Mouse (Mus musculus) kidney, embryonic 14.5 days (tissue): ENCODE results near the gene Dhrs7b. TPM values are rescaled to one million over a fixed set of nuclear protein-coding genes. Genes with fewer than 3 reads are reported as not detected.
A peak's percentile ranks its signal among the peaks of the same experiment; 100 is the strongest.
"Not testable (repeated sequence)": the region's sequence is repeated elsewhere in the genome, so short reads cannot be mapped to it uniquely, and the experiment has no call there.

ENCODE experiments used
- ATAC-seq: fragments of 200-750 bp; cut with Nextera tagmentation; 2 replicates; pipeline ENCODE4 v1.8.0; 2017; ENCODE audit warnings: moderate number of reproducible peaks, mild to moderate bottlenecking, moderate TSS enrichment, moderate library complexity; ENCODE audit not compliant: low FRiP score, low TSS enrichment
- H3K27ac ChIP-seq: fragments of 300-500 bp; sonication (generic); 2 replicates; pipeline ENCODE4 v1.5.1; 2014; ENCODE audit warnings: low read depth, mild to moderate bottlenecking, low read length, moderate library complexity, mixed read lengths
- H3K27me3 ChIP-seq: fragments of 300-500 bp; sonication (generic); 2 replicates; pipeline ENCODE4 v1.6.1; 2014; ENCODE audit warnings: mild to moderate bottlenecking, low read length; ENCODE audit not compliant: control insufficient read depth, insufficient read depth
- H3K36me3 ChIP-seq: fragments of 300-500 bp; sonication (generic); 2 replicates; pipeline ENCODE4 v1.6.1; 2014; ENCODE audit warnings: low read length, mixed read lengths; ENCODE audit not compliant: control insufficient read depth, insufficient read depth
- H3K4me1 ChIP-seq: fragments of 300-500 bp; sonication (generic); 2 replicates; pipeline ENCODE4 v1.6.1; 2014; ENCODE audit warnings: low read length, mixed read lengths; ENCODE audit not compliant: control insufficient read depth, insufficient read depth
- H3K4me2 ChIP-seq: fragments of 300-500 bp; sonication (generic); replicated peaks from 2 replicates; pipeline ENCODE4 v1.6.1; 2014; ENCODE audit warnings: low read depth, mild to moderate bottlenecking, low read length
- H3K4me3 ChIP-seq: fragments of 300-500 bp; sonication (generic); 2 replicates; pipeline ENCODE4 v1.5.1; 2014; ENCODE audit warnings: mild to moderate bottlenecking, low read length
- H3K9ac ChIP-seq: fragments of 300-500 bp; sonication (generic); 2 replicates; pipeline ENCODE4 v1.6.1; 2014; ENCODE audit warnings: low read depth, mild to moderate bottlenecking, low read length, moderate library complexity
- H3K9me3 ChIP-seq: fragments of 300-500 bp; sonication (generic); 2 replicates; pipeline ENCODE4 v1.6.1; 2016; ENCODE audit warnings: low read length; ENCODE audit not compliant: control insufficient read depth
- WGBS: fragments of 180-500 bp; shearing (Covaris S2); extraction: QIAGEN DNeasy Blood & Tissue Kit; methylation state at CpG from one replicate; pipeline ENCODE4 v1.1.7; 2014; 5-methylcytosine and 5-hydroxymethylcytosine counted together
- polyA plus RNA-seq: library from polyadenylated mRNA; unstranded; fragments of >200 nt; fragmentation: Nextera tagmentation; extraction: Ambion mirVana; gene quantifications from 2 replicates; pipeline ENCODE4 v1.2.1, GENCODE M21; 2014

Gene Dhrs7b
- polyA plus RNA-seq, 1 experiment from 2014 or later, result 35.8 TPM

- WGBS, result 85% methylated on average over 4 of the region's 4 CpGs
- H3K9me3 ChIP-seq, result no peaks in the 10 kb centered on the region
- peaks cover 56% of the 10 kb centered on the region for H3K36me3 ChIP-seq
- H3K27ac ChIP-seq, result no peak overlapping the region
- no peak overlapping the region for H3K9ac ChIP-seq
- ATAC-seq, result no peak
- 0 out of 2 replicates have a peak, but pooled peaks cover 3% of the 10 kb centered on the region for H3K4me1 ChIP-seq
- H3K27me3 ChIP-seq, result no peaks in the 10 kb centered on the region
- no peak overlapping the region for H3K4me2 ChIP-seq
- H3K4me3 ChIP-seq, result no peak overlapping the region
Observed at GRCm38 (mm10) chr11:60863196-60863595, 32.8 kb downstream of the Dhrs7b start.

GRCm38 (mm10) chr11:60864166-60864565, 33.7 kb downstream of the Dhrs7b start:
- Histone ChIP-seq H3K9ac (no peak overlapping the region), H3K27ac (no peak overlapping the region), H3K4me2 (no peak overlapping the region), H3K36me3 (peaks cover 51% of the 10 kb centered on the region), H3K4me3 (no peak overlapping the region), H3K9me3 (no peaks in the 10 kb centered on the region), H3K27me3 (no peaks in the 10 kb centered on the region), H3K4me1 (0 out of 2 replicates have a peak, but pooled peaks cover 3% of the 10 kb centered on the region)
- 83% methylated on average over 2 of the region's 2 CpGs for WGBS
- no peak for ATAC-seq

GRCm38 (mm10) chr11:60864916-60865315, 34.5 kb downstream of the Dhrs7b start:
- Histone ChIP-seq H3K4me3 (no peak overlapping the region), H3K36me3 (peaks cover 54% of the 10 kb centered on the region), H3K27me3 (no peaks in the 10 kb centered on the region), H3K9ac (no peak overlapping the region), H3K4me1 (0 out of 2 replicates have a peak, but pooled peaks cover 3% of the 10 kb centered on the region), H3K4me2 (no peak overlapping the region), H3K27ac (no peak overlapping the region), H3K9me3 (no peaks in the 10 kb centered on the region)
- no peak for ATAC-seq
- WGBS, result 85% methylated on average over 14 of the region's 14 CpGs

DNA sequence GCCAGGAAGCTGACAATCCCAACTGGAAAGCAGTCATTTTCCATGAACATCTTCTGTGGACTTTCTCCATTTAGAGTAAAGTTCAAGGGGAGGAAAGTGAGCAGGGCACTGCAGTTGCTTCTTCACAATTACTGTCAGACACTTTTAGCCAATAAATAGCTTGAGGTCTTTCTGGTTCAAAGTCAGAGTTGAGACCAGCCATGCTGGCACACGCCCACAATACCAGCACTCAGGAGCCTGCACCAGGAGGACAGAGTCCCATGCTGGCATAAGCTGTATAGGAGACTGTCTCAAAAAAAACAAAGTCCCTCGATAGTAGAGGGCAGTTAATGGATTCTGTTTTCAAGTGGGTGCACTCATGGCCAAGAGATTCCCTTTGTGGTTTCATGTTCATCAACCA, 35.6 kb downstream of the Dhrs7b start:
- no peaks in the 10 kb centered on the region for H3K27me3 ChIP-seq
- H3K4me1 ChIP-seq, result 0 out of 2 replicates have a peak, but pooled peaks cover 3% of the 10 kb centered on the region
- H3K4me2 ChIP-seq, result no peak overlapping the region
- H3K36me3 ChIP-seq, result peaks cover 51% of the 10 kb centered on the region
- no peak overlapping the region for H3K9ac ChIP-seq
- no peak overlapping the region for H3K4me3 ChIP-seq
- H3K27ac ChIP-seq, result no peak overlapping the region
- WGBS, result 62% methylated on average over 2 of the region's 2 CpGs
- ATAC-seq, result no peak
- no peaks in the 10 kb centered on the region for H3K9me3 ChIP-seq

- Histone ChIP-seq H3K4me3 (no peak overlapping the region), H3K9ac (no peak overlapping the region), H3K4me2 (no peak overlapping the region), H3K36me3 (peaks cover 39% of the 10 kb centered on the region), H3K27me3 (no peaks in the 10 kb centered on the region), H3K9me3 (no peaks in the 10 kb centered on the region), H3K4me1 (peaks cover 8% of the 10 kb centered on the region; the same call in 1 of the 2 replicates), H3K27ac (no peak overlapping the region)
- no peak for ATAC-seq
- whole genome bisulfite sequencing, result 86% methylated on average over 3 of the region's 3 CpGs
Observed at GRCm38 (mm10) chr11:60867456-60867855, 37.0 kb downstream of the Dhrs7b start.

DNA sequence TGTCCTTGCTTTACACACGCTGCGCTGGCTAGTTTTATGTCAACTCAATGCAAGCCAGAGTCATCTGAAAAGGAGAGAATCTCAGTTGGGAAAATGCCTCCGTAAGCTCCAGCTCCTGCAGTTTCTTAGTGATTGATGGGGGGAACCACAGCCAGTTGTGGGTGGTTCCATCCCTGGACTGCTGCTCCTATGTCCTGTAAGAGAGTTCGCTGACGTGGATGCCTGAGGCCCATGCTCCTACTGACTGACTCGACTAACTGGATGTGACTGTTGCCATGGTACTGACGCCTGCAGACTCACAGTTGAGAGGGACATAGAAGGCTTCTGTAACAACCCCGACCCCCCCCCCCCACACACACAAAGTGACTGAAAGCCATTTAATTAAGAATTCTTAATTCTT, 37.5 kb downstream of the Dhrs7b start:
- H3K36me3 ChIP-seq, result peaks cover 39% of the 10 kb centered on the region

GRCm38 (mm10) chr11:60869471-60869870, 39.0 kb downstream of the Dhrs7b start:
- not testable (repeated sequence) for H3K9ac ChIP-seq, H3K27me3 ChIP-seq, H3K9me3 ChIP-seq, H3K4me2 ChIP-seq, H3K4me3 ChIP-seq, ATAC-seq, H3K27ac ChIP-seq
- H3K36me3 ChIP-seq, result peaks cover 25% of the 10 kb centered on the region
- peaks cover 14% of the 10 kb centered on the region for H3K4me1 ChIP-seq
- 96% methylated on average over 6 of the region's 6 CpGs for whole genome bisulfite sequencing

More for the DNA sequence above, 37.5 kb downstream of the Dhrs7b start:
- Histone ChIP-seq H3K27me3 (no peaks in the 10 kb centered on the region), H3K9me3 (no peaks in the 10 kb centered on the region), H3K27ac (no peak overlapping the region), H3K4me1 (peaks cover 11% of the 10 kb centered on the region; the same call in 1 of the 2 replicates), H3K4me3 (no peak overlapping the region), H3K9ac (no peak overlapping the region), H3K4me2 (no peak overlapping the region)
- 52% methylated on average over 8 of the region's 8 CpGs for WGBS
- 0 out of 2 replicates have a peak, but pooled peaks have one; percentile 56 for ATAC-seq

DNA sequence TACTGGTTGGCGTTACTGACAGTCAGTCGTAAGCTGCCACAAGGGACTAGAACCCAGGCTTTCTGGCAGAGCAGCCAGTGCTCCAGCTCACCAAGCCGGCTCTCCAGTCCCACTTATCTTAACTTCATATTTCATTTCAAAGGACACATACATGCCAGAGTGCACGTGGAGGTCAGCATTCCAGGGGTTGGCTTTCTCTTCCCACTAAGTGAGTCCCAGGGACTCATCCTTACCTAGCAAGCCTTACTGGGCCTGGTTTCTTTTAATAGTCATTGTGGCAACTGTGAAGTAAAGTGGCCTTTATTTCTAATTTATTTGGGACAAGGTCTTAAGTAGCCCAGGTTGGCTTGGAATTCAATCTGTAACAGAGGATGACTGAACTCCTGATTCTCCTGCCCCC, 41.0 kb downstream of the Dhrs7b start:
- peaks cover 20% of the 10 kb centered on the region for H3K4me1 ChIP-seq

GRCm38 (mm10) chr11:60873101-60873500, 42.7 kb downstream of the Dhrs7b start:
- WGBS, result 82% methylated on average over 6 of the region's 6 CpGs
- ATAC-seq, result no peak
- Histone ChIP-seq H3K4me2 (no peak overlapping the region), H3K27ac (no peak overlapping the region), H3K4me1 (peaks cover 33% of the 10 kb centered on the region), H3K36me3 (peaks cover 14% of the 10 kb centered on the region; the same call in 1 of the 2 replicates), H3K27me3 (no peaks in the 10 kb centered on the region), H3K9ac (no peak overlapping the region), H3K9me3 (no peaks in the 10 kb centered on the region), H3K4me3 (no peak overlapping the region)

More for the DNA sequence above, 41.0 kb downstream of the Dhrs7b start:
- no peak overlapping the region for H3K4me3 ChIP-seq
- H3K27ac ChIP-seq, result no peak overlapping the region
- ATAC-seq, result no peak
- no peaks in the 10 kb centered on the region for H3K9me3 ChIP-seq
- H3K4me2 ChIP-seq, result no peak overlapping the region
- WGBS, result 82% methylated on average over 4 of the region's 4 CpGs
- H3K36me3 ChIP-seq, result peaks cover 14% of the 10 kb centered on the region; the same call in 1 of the 2 replicates
- no peak overlapping the region for H3K9ac ChIP-seq
- H3K27me3 ChIP-seq, result no peaks in the 10 kb centered on the region
